Mouse (Mus musculus) embryonic facial prominence, embryonic 14.5 days (tissue): ENCODE results near the gene Cela3b. TPM values are rescaled to one million over a fixed set of nuclear protein-coding genes. Genes with fewer than 3 reads are reported as not detected.

ENCODE experiments used
- ATAC-seq: fragments of 200-750 bp; cut with Nextera tagmentation; 2 replicates; pipeline ENCODE4 v1.8.0; 2017; ENCODE audit warnings: low read depth, moderate number of reproducible peaks, moderate TSS enrichment
- DNase-seq: peaks from one replicate; pipeline ENCODE4 v3.0.0-alpha.2; 2015; ENCODE audit warnings: low spot score
- H3K27ac ChIP-seq: fragments of 300-500 bp; sonication (generic); replicated peaks from 2 replicates; pipeline ENCODE4 v1.5.1; 2014; ENCODE audit warnings: low read depth, mild to moderate bottlenecking, low read length, moderate library complexity
- H3K27me3 ChIP-seq: fragments of 300-500 bp; sonication (generic); replicated peaks from 2 replicates; pipeline ENCODE4 v1.6.1; 2014; ENCODE audit warnings: low read length; ENCODE audit not compliant: control insufficient read depth, insufficient read depth
- H3K36me3 ChIP-seq: fragments of 300-500 bp; sonication (generic); 2 replicates; pipeline ENCODE4 v1.6.1; 2014; ENCODE audit warnings: low read length, mixed read lengths; ENCODE audit not compliant: control insufficient read depth, insufficient read depth
- H3K4me1 ChIP-seq: fragments of 300-500 bp; sonication (generic); 2 replicates; pipeline ENCODE4 v1.6.1; 2014; ENCODE audit warnings: antibody characterized with exemption, low read length; ENCODE audit not compliant: control insufficient read depth, insufficient read depth
- H3K4me2 ChIP-seq: fragments of 300-500 bp; sonication (generic); 2 replicates; pipeline ENCODE4 v1.6.1; 2014; ENCODE audit warnings: low read depth, mild to moderate bottlenecking, low read length, moderate library complexity, mixed read lengths
- H3K4me3 ChIP-seq: fragments of 300-500 bp; sonication (generic); 2 replicates; pipeline ENCODE4 v1.5.1; 2014; ENCODE audit warnings: low read depth, mild to moderate bottlenecking, low read length
- H3K9ac ChIP-seq: fragments of 300-500 bp; sonication (generic); 2 replicates; pipeline ENCODE4 v1.6.1; 2014; ENCODE audit warnings: low read depth, mild to moderate bottlenecking, low read length, moderate library complexity, mixed read lengths
- H3K9me3 ChIP-seq: fragments of 300-500 bp; sonication (generic); 2 replicates; pipeline ENCODE4 v1.6.1; 2016; ENCODE audit warnings: low read length; ENCODE audit not compliant: control insufficient read depth
- WGBS: fragments of 180-500 bp; shearing (Covaris S2); extraction: QIAGEN DNeasy Blood & Tissue Kit; methylation state at CpG from one replicate; pipeline ENCODE4 v1.1.7; 2014; 5-methylcytosine and 5-hydroxymethylcytosine counted together
- polyA plus RNA-seq: library from polyadenylated mRNA; unstranded; fragments of >200 nt; fragmentation: Nextera tagmentation; extraction: Ambion mirVana; gene quantifications from 2 replicates; pipeline ENCODE4 v1.2.1, GENCODE M21; 2014

Gene Cela3b
- polyA plus RNA-seq, 1 experiment from 2014 or later: 0.56 TPM

- no peaks in the 10 kb centered on the region for H3K9me3 ChIP-seq
- 90% methylated on average over 2 of the region's 2 CpGs for WGBS
- H3K9ac ChIP-seq: no peak overlapping the region
- no peaks in the 10 kb centered on the region for H3K27me3 ChIP-seq
- H3K4me1 ChIP-seq: peaks cover 30% of the 10 kb centered on the region
- H3K36me3 ChIP-seq: no peaks in the 10 kb centered on the region
- DNase-seq (no peak), ATAC-seq (no peak)
- peak overlapping the region; percentile 83 for H3K27ac ChIP-seq
- peak overlapping the region; percentile 83; the same call in 1 of the 2 replicates for H3K4me2 ChIP-seq
- H3K4me3 ChIP-seq: no peak overlapping the region
Observed at GRCm38 (mm10) chr4:137467525-137467924, 37.2 kb upstream of the Cela3b start.

- no peaks in the 10 kb centered on the region for H3K36me3 ChIP-seq
- H3K27ac ChIP-seq: 0 out of 2 replicates have a peak overlapping the region, but pooled peaks have one; percentile 83
Observed at GRCm38 (mm10) chr4:137466991-137467390, 36.7 kb upstream of the Cela3b start.

GRCm38 (mm10) chr4:137465125-137465787, 34.9 kb upstream of the Cela3b start:
- Histone ChIP-seq H3K9me3 (no peaks in the 10 kb centered on the region), H3K27me3 (no peaks in the 10 kb centered on the region), H3K27ac (peak overlapping the region; percentile 39), H3K4me3 (no peak overlapping the region), H3K9ac (no peak overlapping the region), H3K4me1 (peaks cover 19% of the 10 kb centered on the region), H3K36me3 (no peaks in the 10 kb centered on the region), H3K4me2 (no peak overlapping the region)
- no peak for DNase-seq
- no peak for ATAC-seq
- 55% methylated on average over 13 of the region's 13 CpGs for WGBS

More at GRCm38 (mm10) chr4:137466991-137467390, 36.7 kb upstream of the Cela3b start:
- WGBS: 77% methylated on average over 4 of the region's 4 CpGs
- Histone ChIP-seq H3K4me2 (no peak overlapping the region), H3K27me3 (no peaks in the 10 kb centered on the region), H3K4me1 (peaks cover 30% of the 10 kb centered on the region), H3K9me3 (no peaks in the 10 kb centered on the region), H3K9ac (no peak overlapping the region), H3K4me3 (no peak overlapping the region)
- ATAC-seq: no peak
- no peak for DNase-seq

- Histone ChIP-seq H3K27ac (no peak overlapping the region), H3K9me3 (no peaks in the 10 kb centered on the region), H3K4me1 (0 out of 2 replicates have a peak, but pooled peaks cover 6% of the 10 kb centered on the region), H3K4me3 (no peak overlapping the region), H3K9ac (no peak overlapping the region), H3K27me3 (no peaks in the 10 kb centered on the region), H3K4me2 (no peak overlapping the region), H3K36me3 (no peaks in the 10 kb centered on the region)
- ATAC-seq: no peak
- WGBS: 76% methylated on average over 16 of the region's 16 CpGs
- DNase-seq: no peak
Observed at GRCm38 (mm10) chr4:137461981-137462690, 31.8 kb upstream of the Cela3b start.

GRCm38 (mm10) chr4:137461217-137461616, 30.9 kb upstream of the Cela3b start:
- no peaks in the 10 kb centered on the region for H3K27me3 ChIP-seq
- 0 out of 2 replicates have a peak, but pooled peaks cover 6% of the 10 kb centered on the region for H3K4me1 ChIP-seq
- DNase-seq (no peak), ATAC-seq (no peak)
- H3K9me3 ChIP-seq: no peaks in the 10 kb centered on the region
- no peak overlapping the region for H3K4me2 ChIP-seq
- no peak overlapping the region for H3K4me3 ChIP-seq
- WGBS: 64% methylated on average over 4 of the region's 4 CpGs
- H3K36me3 ChIP-seq: no peaks in the 10 kb centered on the region
- H3K9ac ChIP-seq: no peak overlapping the region
- 0 out of 2 replicates have a peak overlapping the region, but pooled peaks have one; percentile 22 for H3K27ac ChIP-seq

GRCm38 (mm10) chr4:137460676-137461075, 30.3 kb upstream of the Cela3b start:
- no peak for ATAC-seq
- peak overlapping the region; percentile 22; the same call in 1 of the 2 replicates for H3K27ac ChIP-seq

GRCm38 (mm10) chr4:137458861-137459260, 28.5 kb upstream of the Cela3b start:
- 63% methylated on average over 5 of the region's 5 CpGs for WGBS
- DNase-seq (no peak), ATAC-seq (no peak)
- no peaks in the 10 kb centered on the region for H3K27me3 ChIP-seq
- no peaks in the 10 kb centered on the region for H3K4me1 ChIP-seq
- no peak overlapping the region for H3K27ac ChIP-seq
- no peaks in the 10 kb centered on the region for H3K9me3 ChIP-seq
- no peak overlapping the region for H3K4me2 ChIP-seq
- H3K9ac ChIP-seq: no peak overlapping the region
- no peaks in the 10 kb centered on the region for H3K36me3 ChIP-seq
- H3K4me3 ChIP-seq: no peak overlapping the region

More at GRCm38 (mm10) chr4:137460676-137461075, 30.3 kb upstream of the Cela3b start:
- H3K9ac ChIP-seq: no peak overlapping the region
- H3K9me3 ChIP-seq: no peaks in the 10 kb centered on the region
- H3K4me3 ChIP-seq: no peak overlapping the region
- H3K27me3 ChIP-seq: no peaks in the 10 kb centered on the region
- DNase-seq: no peak
- WGBS: 62% methylated on average over 14 of the region's 14 CpGs
- H3K36me3 ChIP-seq: no peaks in the 10 kb centered on the region
- no peak overlapping the region for H3K4me2 ChIP-seq
- H3K4me1 ChIP-seq: 0 out of 2 replicates have a peak, but pooled peaks cover 6% of the 10 kb centered on the region

- no peak overlapping the region for H3K27ac ChIP-seq
- no peak for DNase-seq
- H3K4me3 ChIP-seq: no peak overlapping the region
- no peaks in the 10 kb centered on the region for H3K9me3 ChIP-seq
- H3K9ac ChIP-seq: no peak overlapping the region
- peak; percentile 64 for ATAC-seq
- WGBS: 80% methylated on average over 9 of the region's 9 CpGs
- H3K4me1 ChIP-seq: no peaks in the 10 kb centered on the region; the same call in 1 of the 2 replicates
- H3K36me3 ChIP-seq: no peaks in the 10 kb centered on the region
- H3K27me3 ChIP-seq: no peaks in the 10 kb centered on the region
- no peak overlapping the region for H3K4me2 ChIP-seq
Observed at GRCm38 (mm10) chr4:137458310-137458709, 28.0 kb upstream of the Cela3b start.
